Mouse (Mus musculus): Measurements from ENCODE around the gene Hs3st3b1.
A peak's percentile ranks its signal among the peaks of the same experiment; 100 is the strongest.

Hs3st3b1 gene

DNA sequence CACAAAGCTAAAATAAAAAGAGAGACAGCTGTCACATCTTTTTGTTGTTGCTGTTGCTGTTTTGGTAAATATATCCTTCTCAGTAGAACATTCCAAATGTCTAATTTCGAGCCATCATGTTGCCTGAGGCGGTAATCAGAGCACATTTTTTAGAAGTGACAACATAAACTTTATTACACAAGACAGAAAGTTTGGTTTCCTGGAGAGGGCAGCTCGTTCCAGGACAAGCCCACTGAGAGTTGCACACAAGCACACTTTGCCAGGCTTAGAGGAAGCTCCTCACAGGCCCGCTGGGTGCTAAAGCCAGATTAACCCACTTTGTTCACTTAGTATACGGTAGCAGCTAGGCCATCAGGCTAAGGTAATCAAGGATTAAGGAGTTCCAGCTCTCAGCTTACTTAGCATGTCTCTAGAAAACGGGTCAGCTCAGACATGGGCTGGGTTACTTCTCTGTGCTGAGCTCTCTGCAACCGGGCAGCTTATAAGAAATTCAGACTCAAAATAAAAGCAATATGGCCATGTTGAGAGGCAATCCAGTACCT, 30.5 kb downstream of the Hs3st3b1 start:
- DNase-seq (ENCODE audit: extremely low read depth, insufficient read length, low spot score): peak; percentile 14

DNA sequence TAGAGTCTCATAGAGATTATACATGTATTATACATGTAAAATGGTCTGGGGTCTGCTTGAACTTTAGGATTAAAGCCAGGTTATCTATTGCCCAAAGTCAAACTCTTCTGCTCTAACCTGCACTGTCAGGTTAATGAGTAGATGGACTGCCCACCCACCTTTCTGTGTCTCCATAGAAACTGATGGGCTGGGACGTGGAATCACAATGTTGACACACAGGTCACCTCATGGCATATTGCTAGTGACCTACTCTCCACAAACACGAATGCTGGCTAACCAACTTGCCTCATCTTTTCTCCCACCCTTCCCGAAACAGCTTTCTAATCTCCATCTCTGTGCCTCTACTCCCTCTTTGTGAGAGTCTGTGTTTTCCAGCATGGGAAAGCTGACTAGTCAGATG, 38.7 kb downstream of the Hs3st3b1 start:
- no peak for DNase-seq (ENCODE audit: extremely low read depth, insufficient read length, low spot score)

DNA sequence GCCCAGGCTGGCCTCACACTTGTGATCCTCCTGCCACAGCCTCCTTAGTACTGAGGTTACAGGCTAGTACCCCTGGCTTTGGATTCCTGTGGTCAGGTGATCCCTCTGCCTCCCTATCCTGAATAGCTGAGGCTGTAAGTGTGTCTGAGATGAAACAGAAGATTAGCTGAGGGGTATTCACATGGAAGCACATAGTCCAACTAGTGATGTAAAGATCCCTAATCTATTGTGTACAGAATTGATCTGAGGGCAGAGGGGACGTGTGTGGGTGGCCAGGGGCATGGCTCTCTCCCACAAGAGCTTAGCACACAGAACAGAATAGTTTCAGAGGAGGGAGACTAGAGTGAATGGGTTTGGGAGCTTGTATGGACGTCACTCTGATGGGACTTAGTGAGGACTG, 41.8 kb downstream of the Hs3st3b1 start:
- DNase-seq (ENCODE audit: extremely low read depth, insufficient read length, low spot score): no peak

DNA sequence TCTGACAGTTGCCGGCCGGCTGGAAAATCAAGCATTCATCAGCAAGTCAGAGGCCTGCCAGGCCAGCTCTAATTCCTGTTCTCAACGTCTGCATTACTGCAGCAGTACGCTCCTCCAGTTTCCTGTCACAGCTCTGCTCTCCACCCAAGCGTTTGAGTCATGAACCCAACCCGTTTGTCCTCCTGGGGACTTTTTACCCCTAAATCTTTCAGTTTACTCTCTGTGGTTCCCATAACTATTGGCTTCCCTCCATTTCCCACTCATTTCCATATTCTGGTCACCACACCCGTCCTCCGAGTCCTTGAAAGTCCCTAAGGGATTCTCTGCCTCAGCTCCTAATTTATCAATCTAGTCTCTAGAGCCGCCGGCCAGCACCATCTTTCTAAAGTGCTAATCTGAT, 42.8 kb downstream of the Hs3st3b1 start:
- DNase-seq (ENCODE audit: extremely low read depth, insufficient read length, low spot score): no peak

DNA sequence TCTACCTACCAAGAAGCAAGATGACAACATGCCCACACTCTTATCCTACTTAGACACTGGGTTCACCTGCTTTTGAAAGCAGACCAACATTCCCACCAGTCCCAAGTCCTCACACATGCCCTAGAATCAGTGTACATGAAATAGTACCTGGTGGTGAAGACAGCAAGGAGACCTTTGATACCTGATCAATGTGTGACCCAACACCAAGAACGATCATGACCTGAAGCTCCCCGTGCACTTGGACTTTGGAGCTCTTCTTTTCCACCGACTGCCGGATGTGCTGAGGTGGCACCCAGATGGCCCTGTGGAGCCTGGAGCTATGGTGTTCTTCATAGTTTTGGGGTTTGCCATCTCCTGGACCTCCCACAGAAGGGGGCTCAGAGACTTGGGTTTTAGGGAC, 43.5 kb downstream of the Hs3st3b1 start:
- no peak for DNase-seq (ENCODE audit: extremely low read depth, insufficient read length, low spot score)

DNA sequence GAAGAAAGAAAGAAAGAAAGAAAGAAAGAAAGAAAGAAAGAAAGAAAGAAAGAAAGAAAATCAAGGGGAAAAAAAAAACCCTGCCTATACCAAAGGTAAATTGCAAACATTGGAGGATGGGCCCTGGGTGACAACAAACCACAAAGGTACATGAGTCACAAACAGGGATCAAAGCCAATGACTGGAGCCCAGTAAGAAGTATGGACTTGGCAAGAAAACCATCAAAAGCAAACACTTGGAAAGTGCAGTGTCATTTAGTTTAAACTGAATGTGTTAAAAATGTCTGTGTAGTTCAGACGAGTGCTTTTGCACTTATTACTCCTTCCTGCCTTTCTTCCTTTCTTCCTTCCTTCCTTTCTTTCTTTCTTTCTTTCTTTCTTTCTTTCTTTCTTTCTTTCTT, 59.3 kb downstream of the Hs3st3b1 start:
- peak; percentile 28 for DNase-seq (ENCODE audit: extremely low read depth, insufficient read length, low spot score)

DNA sequence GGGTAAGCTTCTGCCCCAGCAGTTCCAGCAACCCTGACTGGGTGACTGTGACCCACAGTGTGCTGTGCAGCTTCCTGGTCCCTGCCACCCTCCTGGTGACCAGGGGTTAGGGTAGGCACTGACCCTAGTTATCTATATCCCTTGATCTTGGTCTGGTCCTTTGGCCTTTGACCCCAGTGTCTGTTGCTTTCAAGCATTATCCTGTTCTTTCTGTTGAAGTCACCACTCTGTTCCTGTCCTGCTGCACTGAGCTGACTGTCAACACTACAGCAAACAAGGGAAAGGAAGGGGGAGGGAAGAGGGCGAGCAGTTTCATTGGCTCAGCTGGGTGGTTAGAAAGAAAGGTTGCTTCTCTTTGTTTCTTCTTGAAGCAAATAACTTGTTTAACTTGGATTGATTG, 60.1 kb downstream of the Hs3st3b1 start:
- no peak for DNase-seq (ENCODE audit: extremely low read depth, insufficient read length, low spot score)

DNA sequence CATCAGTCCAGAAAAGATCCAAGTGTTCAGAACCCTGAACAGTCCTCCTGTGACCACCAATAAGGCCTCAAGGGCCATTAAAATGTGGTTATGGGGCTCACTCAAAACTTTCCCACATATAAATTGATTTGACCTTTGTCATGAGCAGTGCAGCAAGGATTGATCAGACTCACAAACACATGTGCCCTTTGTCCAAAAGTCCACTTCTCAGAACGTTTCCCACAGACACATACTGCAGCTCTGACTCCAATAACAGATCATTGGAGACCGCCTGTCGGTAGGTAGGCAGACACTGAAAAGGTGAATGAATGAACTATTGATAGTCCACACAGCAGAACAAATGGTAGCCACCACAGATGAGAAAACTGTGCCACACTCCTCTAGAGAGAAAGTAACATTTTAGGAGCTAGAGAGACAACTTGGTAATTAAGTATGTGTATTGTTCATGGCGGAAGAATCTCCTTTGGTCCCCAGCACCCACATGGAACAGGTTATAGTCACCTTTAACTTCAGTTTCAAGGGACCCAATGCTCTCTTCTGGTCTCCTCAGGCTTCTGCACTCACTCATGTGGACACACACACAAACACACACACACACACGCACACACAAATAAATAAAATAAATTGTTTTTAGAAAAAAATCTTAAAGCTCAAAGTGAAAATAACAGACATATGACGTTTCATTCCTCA, 70.9 kb downstream of the Hs3st3b1 start:
- no peak for DNase-seq (ENCODE audit: extremely low read depth, insufficient read length, low spot score)

DNA sequence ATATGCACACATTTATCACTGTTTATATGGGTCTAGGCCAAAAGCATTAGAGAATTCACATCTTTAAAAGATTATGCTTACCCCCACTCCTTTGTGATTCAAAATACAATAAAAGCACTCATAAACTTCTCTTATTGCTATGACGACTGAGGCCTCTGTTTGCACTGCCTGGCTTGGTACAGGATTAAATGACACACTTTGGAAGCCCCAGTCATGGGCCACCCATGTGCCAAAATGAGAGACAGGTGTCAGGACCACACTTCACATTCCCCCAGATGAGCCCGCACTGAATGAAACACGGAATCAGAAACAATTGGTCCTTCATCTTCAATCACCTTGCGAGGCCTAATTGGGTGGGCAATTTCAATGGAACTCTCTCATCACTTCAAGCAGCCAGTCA, 71.8 kb downstream of the Hs3st3b1 start:
- no peak for DNase-seq (ENCODE audit: extremely low read depth, insufficient read length, low spot score)

DNA sequence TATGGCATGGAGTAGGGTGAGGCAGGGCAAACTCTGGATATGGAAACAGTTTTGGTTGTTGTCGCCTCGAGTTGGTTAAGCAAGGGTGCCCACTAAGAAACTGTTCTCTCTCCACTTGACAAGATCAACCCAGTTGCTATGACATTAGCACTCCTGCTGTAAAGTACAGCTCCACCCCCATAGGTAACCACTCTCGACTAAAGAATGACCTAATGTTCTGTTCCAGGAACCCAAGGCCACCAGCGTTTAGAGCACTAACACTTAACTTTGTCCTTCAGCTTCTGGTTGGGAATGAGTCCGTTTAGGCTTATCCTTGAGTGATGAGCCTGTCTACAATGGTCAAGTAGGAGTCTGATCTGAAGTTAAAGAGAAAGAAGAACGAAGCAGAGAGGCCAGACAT, 76.7 kb downstream of the Hs3st3b1 start:
- no peak for DNase-seq (ENCODE audit: extremely low read depth, insufficient read length, low spot score)

DNA sequence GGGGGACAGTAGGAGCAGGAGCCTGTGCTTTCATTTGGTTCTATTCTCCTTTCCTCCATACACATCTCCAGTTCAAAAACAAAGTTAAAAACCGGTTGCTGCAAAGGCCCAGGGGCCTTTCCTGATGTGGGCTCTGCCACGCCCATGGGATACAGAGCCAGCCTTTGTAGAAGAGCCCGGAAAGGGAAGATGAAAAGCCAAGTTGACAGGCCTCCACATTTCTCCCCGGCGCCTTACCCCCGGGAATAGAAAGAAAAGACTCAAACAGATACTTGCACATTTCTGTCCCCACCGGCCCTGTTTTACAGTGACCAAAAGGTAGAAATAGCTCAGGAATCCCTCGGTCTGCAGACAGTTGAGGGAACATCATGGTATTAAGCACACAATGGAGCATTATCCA, 77.4 kb downstream of the Hs3st3b1 start:
- no peak for DNase-seq (ENCODE audit: extremely low read depth, insufficient read length, low spot score)

DNA sequence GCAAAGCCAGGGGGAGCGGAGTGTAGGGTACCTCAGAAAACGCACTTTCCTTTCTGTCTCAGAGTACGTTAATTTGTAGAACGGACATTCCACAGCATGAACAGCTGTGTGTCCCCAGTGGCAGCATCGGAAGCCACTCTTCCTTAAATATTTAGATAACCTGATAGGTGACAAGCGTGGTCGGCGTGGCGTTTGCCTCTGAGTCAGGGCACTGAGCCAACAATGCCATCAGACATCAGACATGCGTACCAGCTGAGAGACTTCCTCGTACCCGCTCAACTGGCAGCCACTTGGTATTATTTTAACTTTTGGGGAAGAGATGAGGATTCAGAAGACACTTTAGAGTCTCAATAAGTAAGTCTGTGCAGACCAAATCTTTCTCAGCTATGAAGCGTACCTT, 84.6 kb downstream of the Hs3st3b1 start:
- no peak for DNase-seq (ENCODE audit: extremely low read depth, insufficient read length, low spot score)
